Mouse (Mus musculus): ENCODE data around the gene Slitrk6. TPM values are rescaled to one million over a fixed set of nuclear protein-coding genes. Genes with fewer than 3 reads are reported as not detected.

The Slitrk6 gene
- 0.25 and 0.27 TPM in 2 replicates for polyA plus RNA-seq (2012; rRNA removed)

GRCm38 (mm10) chr14:110754484-110755307 lies at the start of gene Slitrk6:
Gene Slitrk6, minus strand, starts transcription at chr14:110755149.
- Histone ChIP-seq H3K4me1 (ENCODE audit: control insufficient read depth, insufficient read depth, low read length) (no peaks in the 10 kb centered on the region), H3K4me3 (ENCODE audit: insufficient read depth, low read length) (0 out of 2 replicates have a peak within 1 kb of the TSS, but pooled peaks have one; percentile 20), H3K27ac (ENCODE audit: insufficient read depth, low read length) (no peak within 1 kb of the TSS)
- peak; percentile 33; the same call in 1 of the 2 replicates for TF ChIP-seq CTCF (IDR thresholded peaks at IDR 0.05; ENCODE audit: extremely low read depth, insufficient read depth, low read length)
- no peak for TF ChIP-seq POLR2A (IDR thresholded peaks at IDR 0.05; ENCODE audit: extremely low read depth, insufficient read depth, low read length)

- no peaks in the 10 kb centered on the region for H3K4me1 ChIP-seq (ENCODE audit: control insufficient read depth, insufficient read depth, low read length)
- TF ChIP-seq POLR2A (IDR thresholded peaks at IDR 0.05; ENCODE audit: extremely low read depth, insufficient read depth, low read length) (no peak), CTCF (IDR thresholded peaks at IDR 0.05; ENCODE audit: extremely low read depth, insufficient read depth, low read length) (no peak)
- H3K27ac ChIP-seq (ENCODE audit: insufficient read depth, low read length), result no peak overlapping the region
- H3K4me3 ChIP-seq (ENCODE audit: insufficient read depth, low read length), result no peak overlapping the region
Observed at GRCm38 (mm10) chr14:110777546-110777945, 22.6 kb upstream of the Slitrk6 start.

GRCm38 (mm10) chr14:110770694-110771093 lies 15.7 kb upstream of the Slitrk6 start:
- H3K27ac ChIP-seq (ENCODE audit: insufficient read depth, low read length), result no peak overlapping the region
- no peak overlapping the region for H3K4me3 ChIP-seq (ENCODE audit: insufficient read depth, low read length)
- TF ChIP-seq POLR2A (IDR thresholded peaks at IDR 0.05; ENCODE audit: extremely low read depth, insufficient read depth, low read length) (no peak), CTCF (IDR thresholded peaks at IDR 0.05; ENCODE audit: extremely low read depth, insufficient read depth, low read length) (no peak)
- no peaks in the 10 kb centered on the region for H3K4me1 ChIP-seq (ENCODE audit: control insufficient read depth, insufficient read depth, low read length)

- no peak overlapping the region for H3K4me3 ChIP-seq (ENCODE audit: insufficient read depth, low read length)
- no peaks in the 10 kb centered on the region for H3K4me1 ChIP-seq (ENCODE audit: control insufficient read depth, insufficient read depth, low read length)
- no peak for TF ChIP-seq POLR2A (IDR thresholded peaks at IDR 0.05; ENCODE audit: extremely low read depth, insufficient read depth, low read length)
- no peak for TF ChIP-seq CTCF (IDR thresholded peaks at IDR 0.05; ENCODE audit: extremely low read depth, insufficient read depth, low read length)
- H3K27ac ChIP-seq (ENCODE audit: insufficient read depth, low read length), result no peak overlapping the region
Observed at GRCm38 (mm10) chr14:110762588-110763220, 7.8 kb upstream of the Slitrk6 start.

GRCm38 (mm10) chr14:110760909-110761308 lies 6.0 kb upstream of the Slitrk6 start:
- no peak overlapping the region for H3K27ac ChIP-seq (ENCODE audit: insufficient read depth, low read length)
- H3K4me3 ChIP-seq (ENCODE audit: insufficient read depth, low read length), result no peak overlapping the region
- TF ChIP-seq CTCF (IDR thresholded peaks at IDR 0.05; ENCODE audit: extremely low read depth, insufficient read depth, low read length), result no peak
- no peak for TF ChIP-seq POLR2A (IDR thresholded peaks at IDR 0.05; ENCODE audit: extremely low read depth, insufficient read depth, low read length)
- H3K4me1 ChIP-seq (ENCODE audit: control insufficient read depth, insufficient read depth, low read length), result no peaks in the 10 kb centered on the region

- H3K4me3 ChIP-seq (ENCODE audit: insufficient read depth, low read length), result no peak overlapping the region
- H3K4me1 ChIP-seq (ENCODE audit: control insufficient read depth, insufficient read depth, low read length), result no peaks in the 10 kb centered on the region
- TF ChIP-seq POLR2A (IDR thresholded peaks at IDR 0.05; ENCODE audit: extremely low read depth, insufficient read depth, low read length), result no peak
- no peak for TF ChIP-seq CTCF (IDR thresholded peaks at IDR 0.05; ENCODE audit: extremely low read depth, insufficient read depth, low read length)
- no peak overlapping the region for H3K27ac ChIP-seq (ENCODE audit: insufficient read depth, low read length)
Observed at GRCm38 (mm10) chr14:110755308-110755650, 330 bp upstream of the Slitrk6 start.

GRCm38 (mm10) chr14:110739861-110740260 lies 15.1 kb downstream of the Slitrk6 start:
- Histone ChIP-seq H3K4me3 (ENCODE audit: insufficient read depth, low read length) (no peak overlapping the region), H3K27ac (ENCODE audit: insufficient read depth, low read length) (no peak overlapping the region), H3K4me1 (ENCODE audit: control insufficient read depth, insufficient read depth, low read length) (no peaks in the 10 kb centered on the region)
- no peak for TF ChIP-seq CTCF (IDR thresholded peaks at IDR 0.05; ENCODE audit: extremely low read depth, insufficient read depth, low read length)
- no peak for TF ChIP-seq POLR2A (IDR thresholded peaks at IDR 0.05; ENCODE audit: extremely low read depth, insufficient read depth, low read length)

GRCm38 (mm10) chr14:110739368-110739767 lies 15.6 kb downstream of the Slitrk6 start:
- Histone ChIP-seq H3K4me1 (ENCODE audit: control insufficient read depth, insufficient read depth, low read length) (no peaks in the 10 kb centered on the region), H3K4me3 (ENCODE audit: insufficient read depth, low read length) (no peak overlapping the region), H3K27ac (ENCODE audit: insufficient read depth, low read length) (no peak overlapping the region)
- no peak for TF ChIP-seq CTCF (IDR thresholded peaks at IDR 0.05; ENCODE audit: extremely low read depth, insufficient read depth, low read length)
- TF ChIP-seq POLR2A (IDR thresholded peaks at IDR 0.05; ENCODE audit: extremely low read depth, insufficient read depth, low read length), result no peak

- Histone ChIP-seq H3K4me1 (ENCODE audit: control insufficient read depth, insufficient read depth, low read length) (no peaks in the 10 kb centered on the region), H3K4me3 (ENCODE audit: insufficient read depth, low read length) (no peak overlapping the region), H3K27ac (ENCODE audit: insufficient read depth, low read length) (no peak overlapping the region)
- TF ChIP-seq CTCF (IDR thresholded peaks at IDR 0.05; ENCODE audit: extremely low read depth, insufficient read depth, low read length), result no peak
- TF ChIP-seq POLR2A (IDR thresholded peaks at IDR 0.05; ENCODE audit: extremely low read depth, insufficient read depth, low read length), result no peak
Observed at GRCm38 (mm10) chr14:110728344-110728910, 26.5 kb downstream of the Slitrk6 start.
